Mouse (Mus musculus) limb, embryonic 10.5 days (tissue): ENCODE results near the gene Itgb2. TPM values are rescaled to one million over a fixed set of nuclear protein-coding genes. Genes with fewer than 3 reads are reported as not detected.

Experiments used
- DNase-seq: peaks from one replicate; pipeline ENCODE4 v3.0.0-alpha.2; 2017; ENCODE audit warnings: low spot score
- H3K27ac ChIP-seq: fragments of 300-500 bp; sonication (generic); 2 replicates; pipeline ENCODE4 v1.5.1; 2016; ENCODE audit warnings: mild to moderate bottlenecking
- H3K27me3 ChIP-seq: fragments of 300-500 bp; sonication (generic); 2 replicates; pipeline ENCODE4 v1.6.1; 2016; ENCODE audit warnings: low read depth, mild to moderate bottlenecking; ENCODE audit not compliant: poor library complexity, severe bottlenecking
- H3K36me3 ChIP-seq: fragments of 300-500 bp; sonication (generic); 2 replicates; pipeline ENCODE4 v1.6.1; 2016; ENCODE audit warnings: mild to moderate bottlenecking, moderate library complexity
- H3K4me1 ChIP-seq: fragments of 300-500 bp; sonication (generic); 2 replicates; pipeline ENCODE4 v1.6.1; 2016
- H3K4me3 ChIP-seq: fragments of 300-500 bp; sonication (generic); 2 replicates; pipeline ENCODE4 v1.5.1; 2016; ENCODE audit warnings: mild to moderate bottlenecking, moderate library complexity
- H3K9me3 ChIP-seq: fragments of 300-500 bp; sonication (generic); replicated peaks from 2 replicates; pipeline ENCODE4 v1.6.1; 2016; ENCODE audit warnings: mild to moderate bottlenecking
- WGBS: fragments of 180-500 bp; shearing (Covaris S2); methylation state at CpG from one replicate; pipeline ENCODE4 v1.1.7; 2016; 5-methylcytosine and 5-hydroxymethylcytosine counted together
- polyA plus RNA-seq: library from polyadenylated mRNA; unstranded; fragments of >200 nt; fragmentation: Nextera tagmentation; extraction: Ambion mirVana; gene quantifications from 2 replicates; pipeline ENCODE4 v1.2.1, GENCODE M21; 2016

Gene Itgb2
- polyA plus RNA-seq, 1 experiment from 2014 or later: 0.85 TPM

DNA sequence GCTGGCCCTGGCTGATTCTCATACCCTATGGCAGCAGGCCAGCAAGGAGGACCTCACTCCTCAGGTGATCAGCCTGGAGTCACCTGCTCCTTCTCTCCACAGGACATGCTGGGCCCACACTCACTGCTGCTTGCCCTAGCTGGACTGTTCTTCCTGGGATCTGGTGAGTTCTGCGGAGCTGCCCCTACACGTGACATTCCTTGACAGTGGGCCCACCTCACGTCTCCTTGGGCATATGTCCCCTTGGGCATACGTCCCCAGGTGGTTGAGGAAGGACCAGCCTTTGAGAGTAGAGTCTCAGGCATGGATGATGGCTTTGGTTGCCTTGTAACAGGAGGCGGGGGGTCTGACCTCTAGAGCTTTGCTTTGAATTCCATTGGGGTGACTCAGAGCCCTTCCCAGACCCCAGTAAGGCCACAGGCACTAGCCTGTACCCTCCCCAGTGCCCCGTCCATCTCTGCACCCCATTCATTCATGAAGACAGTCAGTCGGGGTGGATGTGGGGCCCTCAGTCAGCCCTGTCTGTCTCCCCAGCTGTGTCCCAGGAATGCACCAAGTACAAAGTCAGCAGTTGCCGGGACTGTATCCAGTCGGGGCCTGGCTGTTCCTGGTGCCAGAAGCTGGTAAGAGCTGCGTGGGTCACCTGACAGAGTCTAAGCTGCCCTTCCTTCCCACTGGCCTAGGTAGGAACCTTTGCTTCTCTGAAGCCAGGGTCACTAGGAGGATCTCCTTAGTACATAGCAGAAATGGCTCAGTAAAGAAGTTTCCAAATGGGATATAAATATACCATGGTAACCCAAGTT is 12.0 kb downstream of the Itgb2 start:
- Histone ChIP-seq H3K9me3 (no peaks in the 10 kb centered on the region), H3K4me1 (no peaks in the 10 kb centered on the region), H3K27ac (no peak overlapping the region), H3K27me3 (no peaks in the 10 kb centered on the region), H3K4me3 (no peak overlapping the region), H3K36me3 (no peaks in the 10 kb centered on the region)
- WGBS: 81% methylated on average over 10 of the region's 10 CpGs
- no peak for DNase-seq

- no peak overlapping the region for H3K27ac ChIP-seq
Measured at GRCm38 (mm10) chr10:77543226-77543625, 13.2 kb downstream of the Itgb2 start.

GRCm38 (mm10) chr10:77544916-77545315 is 14.9 kb downstream of the Itgb2 start:
- no peaks in the 10 kb centered on the region for H3K36me3 ChIP-seq
- H3K9me3 ChIP-seq: no peaks in the 10 kb centered on the region
- no peak for DNase-seq
- no peaks in the 10 kb centered on the region for H3K4me1 ChIP-seq
- H3K4me3 ChIP-seq: no peak overlapping the region
- WGBS: 77% methylated on average over 5 of the region's 5 CpGs
- no peak overlapping the region for H3K27ac ChIP-seq
- no peaks in the 10 kb centered on the region for H3K27me3 ChIP-seq

More at GRCm38 (mm10) chr10:77543226-77543625, 13.2 kb downstream of the Itgb2 start:
- WGBS: 46% methylated on average over 7 of the region's 7 CpGs
- Histone ChIP-seq H3K4me3 (no peak overlapping the region), H3K27me3 (no peaks in the 10 kb centered on the region), H3K36me3 (no peaks in the 10 kb centered on the region), H3K9me3 (no peaks in the 10 kb centered on the region), H3K4me1 (no peaks in the 10 kb centered on the region)
- DNase-seq: peak; percentile 51

DNA sequence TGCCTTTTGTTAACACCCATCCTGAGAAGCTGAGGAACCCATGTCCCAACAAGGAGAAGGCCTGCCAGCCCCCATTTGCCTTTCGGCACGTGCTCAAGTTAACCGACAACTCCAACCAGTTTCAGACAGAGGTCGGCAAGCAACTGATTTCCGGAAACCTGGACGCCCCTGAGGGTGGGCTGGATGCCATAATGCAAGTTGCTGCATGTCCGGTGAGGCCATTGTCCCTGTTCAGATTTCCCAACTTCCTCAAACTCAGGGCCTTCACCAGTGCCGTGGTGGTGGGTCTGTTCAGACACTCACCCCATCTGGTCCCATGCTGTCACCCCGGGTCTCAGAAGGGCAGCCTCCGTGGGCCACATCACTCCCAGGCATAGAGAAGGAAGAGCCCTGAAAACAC is 18.5 kb downstream of the Itgb2 start:
- WGBS: 80% methylated on average over 10 of the region's 10 CpGs
- Histone ChIP-seq H3K27ac (no peak overlapping the region), H3K9me3 (no peaks in the 10 kb centered on the region), H3K36me3 (no peaks in the 10 kb centered on the region), H3K4me1 (no peaks in the 10 kb centered on the region), H3K4me3 (no peak overlapping the region), H3K27me3 (no peaks in the 10 kb centered on the region)
- no peak for DNase-seq

- Histone ChIP-seq H3K27ac (no peak overlapping the region), H3K4me1 (no peaks in the 10 kb centered on the region), H3K4me3 (no peak overlapping the region), H3K27me3 (no peaks in the 10 kb centered on the region), H3K36me3 (no peaks in the 10 kb centered on the region), H3K9me3 (no peaks in the 10 kb centered on the region)
- DNase-seq: no peak
- 76% methylated on average over 11 of the region's 11 CpGs for WGBS
Measured at GRCm38 (mm10) chr10:77550874-77551273, 20.8 kb downstream of the Itgb2 start.

DNA sequence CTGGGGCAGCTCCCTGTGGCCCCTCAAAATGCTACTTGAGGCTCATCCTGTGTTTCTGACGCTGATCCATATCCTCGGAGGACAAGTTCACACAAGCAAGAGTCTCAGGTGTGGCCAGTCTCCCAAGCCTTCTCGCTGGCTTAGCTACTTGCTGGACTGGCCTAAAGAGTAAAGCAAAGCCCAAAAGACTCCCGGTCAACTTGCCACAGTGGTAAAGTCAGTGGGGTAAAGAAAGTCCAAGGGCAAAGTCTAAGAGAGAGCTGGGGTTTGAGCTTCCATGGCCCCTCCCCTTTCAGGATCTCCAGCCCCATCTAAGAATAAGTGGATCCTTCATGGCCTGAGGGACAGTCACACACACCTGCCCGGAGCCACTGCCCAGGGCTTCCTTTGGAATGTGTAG is 22.1 kb downstream of the Itgb2 start:
- H3K27ac ChIP-seq: no peak overlapping the region
- 87% methylated on average over 5 of the region's 5 CpGs for WGBS

DNA sequence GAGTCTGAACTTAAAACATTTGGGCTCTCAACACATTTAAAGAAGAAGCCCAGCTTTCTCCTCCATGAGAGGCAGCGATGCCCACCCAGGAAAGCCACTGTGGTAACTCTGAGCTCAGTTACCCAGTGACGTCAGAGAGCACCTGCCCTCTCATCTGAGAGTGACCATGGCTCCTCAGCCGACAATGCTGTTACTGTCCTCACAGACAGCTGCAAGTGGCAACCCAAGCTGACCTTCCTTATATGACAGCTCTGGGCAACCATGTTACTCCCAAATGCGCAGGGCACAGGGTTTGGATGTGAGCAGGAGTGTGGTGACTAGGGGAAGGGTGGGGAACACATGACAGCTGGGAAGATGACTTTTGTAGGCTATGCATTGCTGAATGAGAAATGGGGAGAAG is 23.2 kb downstream of the Itgb2 start:
- H3K9me3 ChIP-seq: no peaks in the 10 kb centered on the region
- WGBS: 84% methylated on average over 4 of the region's 4 CpGs
- no peak for DNase-seq
- no peaks in the 10 kb centered on the region for H3K36me3 ChIP-seq
- H3K27me3 ChIP-seq: no peaks in the 10 kb centered on the region
- no peak overlapping the region for H3K27ac ChIP-seq
- H3K4me3 ChIP-seq: no peak overlapping the region
- H3K4me1 ChIP-seq: no peaks in the 10 kb centered on the region

More for the DNA sequence above, 22.1 kb downstream of the Itgb2 start:
- Histone ChIP-seq H3K4me3 (no peak overlapping the region), H3K4me1 (no peaks in the 10 kb centered on the region), H3K27me3 (no peaks in the 10 kb centered on the region), H3K9me3 (no peaks in the 10 kb centered on the region), H3K36me3 (no peaks in the 10 kb centered on the region)
- DNase-seq: no peak

DNA sequence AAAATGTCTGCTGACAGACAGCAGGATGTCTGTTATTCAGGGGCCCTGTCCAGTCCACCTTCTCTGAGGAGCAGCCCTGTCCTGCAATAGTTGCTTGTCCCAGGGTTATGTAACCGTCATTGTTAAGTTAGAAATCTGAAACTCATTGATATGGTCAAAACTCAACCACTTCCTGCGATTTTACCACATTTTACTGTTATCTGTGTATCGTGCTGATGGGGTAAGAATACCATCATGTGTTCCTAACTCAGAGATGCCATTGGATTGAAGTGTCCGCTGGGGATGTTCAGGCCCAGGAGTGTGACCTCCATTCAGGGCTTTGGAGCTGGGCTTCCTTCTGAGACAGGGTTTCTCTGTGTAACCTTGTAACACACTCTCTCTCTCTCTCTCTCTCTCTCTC is 24.9 kb downstream of the Itgb2 start:
- H3K27me3 ChIP-seq: no peaks in the 10 kb centered on the region
- no peak overlapping the region for H3K4me3 ChIP-seq
- no peaks in the 10 kb centered on the region for H3K4me1 ChIP-seq
- DNase-seq: no peak
- H3K27ac ChIP-seq: no peak overlapping the region
- H3K9me3 ChIP-seq: no peaks in the 10 kb centered on the region
- 85% methylated on average over 4 of the region's 4 CpGs for WGBS
- no peaks in the 10 kb centered on the region for H3K36me3 ChIP-seq

DNA sequence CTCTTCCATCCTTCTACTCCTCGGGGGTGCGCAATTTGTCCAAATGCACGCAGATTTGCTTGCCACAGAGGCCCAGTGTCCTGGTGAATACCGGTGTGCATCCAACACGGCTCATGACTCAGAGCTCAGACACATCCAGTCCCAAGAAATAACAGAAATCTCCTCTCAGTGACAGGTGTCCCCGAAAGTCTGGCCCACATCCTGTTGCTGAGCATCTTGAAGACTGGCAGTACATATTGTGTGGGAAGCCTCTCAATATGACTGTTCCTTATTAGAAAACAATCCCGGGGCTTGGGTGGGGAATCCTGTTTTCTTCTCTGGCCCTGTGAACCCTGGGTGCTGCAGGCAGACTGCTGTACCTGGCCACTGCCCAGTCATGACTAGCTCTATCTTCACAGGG is 26.6 kb downstream of the Itgb2 start:
- H3K36me3 ChIP-seq: no peaks in the 10 kb centered on the region
- DNase-seq: no peak
- H3K27me3 ChIP-seq: no peaks in the 10 kb centered on the region
- no peaks in the 10 kb centered on the region for H3K4me1 ChIP-seq
- H3K9me3 ChIP-seq: no peaks in the 10 kb centered on the region
- H3K27ac ChIP-seq: no peak overlapping the region
- WGBS: 86% methylated on average over 7 of the region's 7 CpGs
- H3K4me3 ChIP-seq: no peak overlapping the region

GRCm38 (mm10) chr10:77557641-77558040 is 27.6 kb downstream of the Itgb2 start:
- WGBS: 91% methylated on average over 4 of the region's 4 CpGs
- Histone ChIP-seq H3K9me3 (no peaks in the 10 kb centered on the region), H3K4me3 (no peak overlapping the region)

GRCm38 (mm10) chr10:77560090-77560489 is 30.0 kb downstream of the Itgb2 start:
- H3K36me3 ChIP-seq: no peaks in the 10 kb centered on the region
- WGBS: 88% methylated on average over 11 of the region's 11 CpGs
- H3K4me1 ChIP-seq: no peaks in the 10 kb centered on the region
- H3K27me3 ChIP-seq: no peaks in the 10 kb centered on the region
- no peak overlapping the region for H3K4me3 ChIP-seq
- H3K9me3 ChIP-seq: no peaks in the 10 kb centered on the region
- no peak overlapping the region for H3K27ac ChIP-seq
- no peak for DNase-seq

More at GRCm38 (mm10) chr10:77557641-77558040, 27.6 kb downstream of the Itgb2 start:
- Histone ChIP-seq H3K36me3 (no peaks in the 10 kb centered on the region), H3K27ac (no peak overlapping the region), H3K4me1 (no peaks in the 10 kb centered on the region), H3K27me3 (no peaks in the 10 kb centered on the region)
- DNase-seq: no peak

DNA sequence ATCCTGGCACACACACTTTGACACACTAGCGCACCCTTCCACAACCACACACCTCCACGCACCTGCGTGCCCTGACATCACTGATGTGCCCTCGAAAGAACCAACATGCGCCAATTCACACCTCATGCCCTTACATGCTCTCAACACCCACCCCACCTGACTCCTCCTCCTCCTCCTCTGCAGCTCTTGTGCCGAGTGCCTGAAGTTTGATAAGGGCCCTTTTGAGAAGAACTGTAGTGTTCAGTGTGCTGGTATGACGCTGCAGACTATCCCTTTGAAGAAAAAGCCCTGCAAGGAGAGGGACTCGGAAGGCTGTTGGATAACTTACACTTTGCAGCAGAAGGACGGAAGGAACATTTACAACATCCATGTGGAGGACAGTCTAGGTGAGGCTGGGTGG is 30.8 kb downstream of the Itgb2 start:
- Histone ChIP-seq H3K4me1 (no peaks in the 10 kb centered on the region), H3K27ac (no peak overlapping the region), H3K36me3 (no peaks in the 10 kb centered on the region), H3K27me3 (no peaks in the 10 kb centered on the region), H3K9me3 (no peaks in the 10 kb centered on the region), H3K4me3 (no peak overlapping the region)
- WGBS: 86% methylated on average over 9 of the region's 9 CpGs
- no peak for DNase-seq

- no peak overlapping the region for H3K27ac ChIP-seq
- WGBS: 80% methylated on average over 2 of the region's 2 CpGs
- DNase-seq: no peak
Measured at GRCm38 (mm10) chr10:77561508-77561907, 31.5 kb downstream of the Itgb2 start.

DNA sequence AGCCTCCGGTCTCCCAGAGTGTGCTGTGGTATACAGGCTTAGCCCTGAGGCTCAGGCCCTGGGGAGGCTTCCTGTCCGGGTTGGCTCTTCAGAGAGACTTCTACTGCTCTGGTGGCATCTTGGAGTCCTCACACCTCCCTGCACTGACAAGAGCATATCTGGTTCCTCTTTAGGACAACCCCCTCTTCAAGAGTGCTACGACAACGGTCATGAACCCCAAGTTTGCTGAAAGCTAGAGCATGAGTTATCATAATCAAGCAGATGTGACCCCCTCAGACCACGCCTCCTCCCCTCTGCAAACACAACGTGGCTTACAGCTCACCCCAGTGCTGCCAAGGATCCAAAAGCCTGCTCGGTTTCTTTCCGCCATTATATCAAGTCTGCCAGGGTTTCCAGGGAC is 35.0 kb downstream of the Itgb2 start:
- WGBS: 88% methylated on average over 8 of the region's 8 CpGs
- Histone ChIP-seq H3K9me3 (no peaks in the 10 kb centered on the region), H3K36me3 (no peaks in the 10 kb centered on the region), H3K27ac (no peak overlapping the region), H3K27me3 (no peaks in the 10 kb centered on the region), H3K4me1 (peaks cover 12% of the 10 kb centered on the region), H3K4me3 (no peak overlapping the region)
- DNase-seq: no peak

More at GRCm38 (mm10) chr10:77561508-77561907, 31.5 kb downstream of the Itgb2 start:
- Histone ChIP-seq H3K27me3 (no peaks in the 10 kb centered on the region), H3K4me3 (no peak overlapping the region), H3K36me3 (no peaks in the 10 kb centered on the region), H3K9me3 (no peaks in the 10 kb centered on the region), H3K4me1 (no peaks in the 10 kb centered on the region)
